Mouse (Mus musculus): ENCODE results near the gene Celf6. TPM values are rescaled to one million over a fixed set of nuclear protein-coding genes. Genes with fewer than 3 reads are reported as not detected.

Celf6 gene
- polyA plus RNA-seq (2015; fragmentation: Nextera tagmentation; extraction: Ambion mirVana), result 0.04 TPM in 1 of 2 replicates, not detected in the other

DNA sequence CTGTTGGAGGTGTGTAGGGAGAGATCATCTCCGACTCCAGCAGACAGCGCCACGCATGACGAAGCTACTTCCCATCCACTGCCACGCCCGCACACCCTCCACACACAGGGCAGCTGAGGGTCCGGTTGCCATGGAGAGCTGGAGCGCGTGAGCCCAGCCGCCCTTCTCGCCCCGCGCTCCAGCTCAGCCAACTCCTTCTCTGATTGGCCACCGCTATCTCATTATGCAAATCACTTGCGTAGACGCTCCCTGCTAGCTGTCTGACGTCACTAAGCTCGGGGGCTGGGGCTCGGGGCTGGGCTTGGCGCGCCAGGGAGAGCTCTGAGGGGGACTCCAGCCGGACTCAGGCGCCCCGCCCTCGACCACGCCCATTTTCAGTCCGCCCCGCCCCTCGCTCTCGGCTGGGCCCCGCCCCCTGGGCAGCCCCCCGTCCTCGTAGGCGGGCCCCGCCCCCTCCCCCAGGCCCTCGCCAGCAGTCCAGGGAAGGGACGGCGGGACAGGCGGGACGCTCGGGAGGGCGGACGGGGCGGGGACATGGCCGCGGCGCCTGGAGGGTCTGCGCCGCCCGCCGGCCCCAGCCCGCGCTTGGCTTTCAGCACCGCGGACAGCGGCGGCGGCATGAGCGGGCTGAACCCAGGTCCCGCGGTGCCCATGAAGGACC is at the start of gene Celf6:
Gene Celf6, plus strand, starts transcription at position 74 of the 661 bp plus-strand sequence.

GRCm38 (mm10) chr9:59539441-59540137 is 38.1 kb upstream of the Celf6 start, which contains the start of the genes Hexa and Tmem202:
TSS of gene Hexa (plus strand) at chr9:59539540.
TSS of gene Tmem202 (minus strand) at chr9:59539847.

DNA sequence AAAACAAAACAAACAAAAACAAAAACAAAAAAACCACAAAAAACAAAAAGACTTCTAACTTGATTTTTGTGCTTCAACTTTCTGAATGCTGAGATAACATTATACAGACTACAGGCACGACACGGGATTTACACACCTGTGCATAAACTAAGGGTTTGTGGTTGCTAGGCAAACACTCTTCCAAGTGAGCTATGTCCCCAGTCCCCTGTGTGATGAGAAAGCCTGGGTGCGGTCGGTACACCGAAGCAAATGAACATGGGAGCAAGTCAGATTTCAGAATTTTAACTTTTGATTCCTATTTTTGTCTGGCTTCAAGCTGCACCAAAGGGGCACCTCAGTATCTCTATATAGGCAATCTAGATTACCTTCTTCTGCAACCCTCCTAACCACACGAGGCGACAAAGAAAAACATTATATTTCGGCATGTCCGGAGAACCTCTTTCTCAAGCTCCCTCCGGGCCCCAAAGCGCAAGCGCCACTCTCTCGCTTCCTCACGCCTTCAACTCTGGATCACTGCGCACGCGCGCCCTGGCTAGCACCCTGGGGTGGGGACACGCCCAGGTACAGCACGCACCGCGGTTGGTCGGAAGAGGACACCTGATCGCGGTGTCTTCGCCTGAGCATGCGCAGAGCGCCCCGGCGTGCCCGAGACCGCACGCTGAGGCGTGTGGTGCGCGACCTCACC is 39.0 kb downstream of the Celf6 start, which contains the start of gene Parp6:
Gene Parp6, plus strand, starts transcription at position 663 of the 685 bp plus-strand sequence.

DNA sequence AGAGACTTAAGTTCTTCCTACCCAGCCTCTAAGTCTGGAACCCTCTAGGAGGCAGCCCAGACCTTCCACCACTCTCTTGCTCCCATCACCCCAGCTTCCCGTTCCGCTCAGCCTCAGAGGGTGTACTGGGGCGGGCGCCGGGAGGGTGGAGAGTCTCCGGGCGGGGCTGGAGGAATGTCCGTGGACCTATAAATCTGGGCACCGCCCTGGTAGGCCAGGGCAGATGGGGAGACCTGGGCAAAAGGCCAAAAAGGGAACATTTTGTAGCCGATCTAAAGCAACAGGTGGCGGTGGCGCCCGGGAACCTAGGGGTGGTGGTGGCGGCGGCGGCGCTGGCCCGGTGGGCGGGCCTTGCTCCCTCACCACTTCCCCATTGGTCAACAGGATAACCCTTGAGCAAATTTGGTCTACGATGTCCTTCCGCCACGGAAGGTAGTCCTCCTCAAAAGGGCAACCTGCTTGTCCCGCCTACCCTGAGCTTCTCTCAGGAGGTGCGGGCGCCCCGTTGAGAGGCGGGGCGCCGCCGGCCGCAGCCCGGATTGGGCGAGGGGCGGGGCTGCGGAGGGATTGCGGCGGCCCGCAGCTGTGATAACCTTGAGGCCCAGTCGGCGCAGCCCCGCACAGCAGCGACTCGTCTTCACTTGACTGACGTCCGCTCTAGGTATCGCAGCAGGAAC is 78.4 kb downstream of the Celf6 start, which contains the start of gene Pkm:
Gene Pkm, plus strand, starts transcription at position 411 of the 677 bp plus-strand sequence.

Other genes with a start within 250 kb of the Celf6 start
- 4.7 and 5.8 TPM in 2 replicates for gene Bbs4, start 224.4 kb upstream of the Celf6 start, polyA plus RNA-seq (2015; fragmentation: Nextera tagmentation; extraction: Ambion mirVana)
- gene Arih1, start 91.3 kb upstream of the Celf6 start, polyA plus RNA-seq (2015; fragmentation: Nextera tagmentation; extraction: Ambion mirVana), result 10.7 and 11.5 TPM in 2 replicates
- 42.6 and 55.5 TPM in 2 replicates for gene Hexa, start 38.4 kb upstream of the Celf6 start, polyA plus RNA-seq (2015; fragmentation: Nextera tagmentation; extraction: Ambion mirVana)
- gene Tmem202, start 38.1 kb upstream of the Celf6 start, polyA plus RNA-seq (2015; fragmentation: Nextera tagmentation; extraction: Ambion mirVana), result 0.22 and 0.60 TPM in 2 replicates
- gene Parp6, start 39.4 kb downstream of the Celf6 start, polyA plus RNA-seq (2015; fragmentation: Nextera tagmentation; extraction: Ambion mirVana), result 13.4 and 14.6 TPM in 2 replicates
- gene Pkm, start 78.5 kb downstream of the Celf6 start, polyA plus RNA-seq (2015; fragmentation: Nextera tagmentation; extraction: Ambion mirVana), result 1,677 and 1,779 TPM in 2 replicates
- 0.36 and 0.85 TPM in 2 replicates for gene Gramd2, start 102.2 kb downstream of the Celf6 start, polyA plus RNA-seq (2015; fragmentation: Nextera tagmentation; extraction: Ambion mirVana)
- 8.8 and 9.5 TPM in 2 replicates for gene Senp8, start 172.8 kb downstream of the Celf6 start, polyA plus RNA-seq (2015; fragmentation: Nextera tagmentation; extraction: Ambion mirVana)
- gene Myo9a, start 173.0 kb downstream of the Celf6 start, polyA plus RNA-seq (2015; fragmentation: Nextera tagmentation; extraction: Ambion mirVana), result 5.7 and 6.3 TPM in 2 replicates